Mouse (Mus musculus): ENCODE results near the gene Fdxacb1.

Fdxacb1 gene

DNA sequence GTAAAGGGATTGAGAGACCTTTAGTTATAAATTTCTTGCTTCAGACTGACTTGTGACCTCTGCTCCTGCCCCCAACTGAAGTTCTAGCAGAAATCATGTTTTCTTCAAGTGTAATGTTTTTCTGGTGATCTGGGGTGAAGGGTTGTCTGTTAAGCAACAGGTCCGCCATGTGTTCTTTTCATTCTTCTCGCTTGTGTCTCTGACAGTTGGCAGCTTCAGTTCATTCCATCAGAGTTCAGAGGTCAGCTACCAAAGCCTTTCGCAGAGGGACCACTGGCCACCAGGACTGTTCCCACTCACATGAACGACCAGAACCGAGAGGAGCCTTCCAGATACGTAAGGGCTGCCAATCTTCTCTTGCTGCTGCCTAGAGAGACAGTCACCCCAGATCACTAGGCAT is 40.4 kb downstream of the Fdxacb1 start:
- in situ Hi-C loops (cut with MboI): no loop called here

GRCm38 (mm10) chr9:50809146-50809545 is 41.1 kb downstream of the Fdxacb1 start:
- in situ Hi-C loops (cut with MboI): no loop called here

DNA sequence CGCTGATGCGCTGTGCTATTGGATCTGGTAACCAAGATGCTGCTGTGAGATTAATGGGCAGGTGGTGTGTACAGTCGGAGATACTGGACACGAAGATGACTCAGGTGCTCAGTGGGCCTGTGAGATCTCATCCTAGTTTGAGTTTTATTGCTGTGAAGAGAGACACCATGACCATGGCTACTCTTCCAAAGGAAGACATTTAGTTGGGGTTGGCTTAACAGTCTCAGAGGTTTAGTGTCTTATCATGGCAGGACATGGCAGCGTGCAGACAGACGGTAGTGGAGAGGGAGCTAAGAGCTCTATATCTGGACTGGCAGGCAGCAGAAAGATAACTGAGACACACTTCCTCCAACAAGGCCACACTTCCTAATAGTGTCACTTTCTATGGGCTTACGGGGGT is 43.2 kb downstream of the Fdxacb1 start:
- in situ Hi-C loops (cut with MboI): no loop called here

DNA sequence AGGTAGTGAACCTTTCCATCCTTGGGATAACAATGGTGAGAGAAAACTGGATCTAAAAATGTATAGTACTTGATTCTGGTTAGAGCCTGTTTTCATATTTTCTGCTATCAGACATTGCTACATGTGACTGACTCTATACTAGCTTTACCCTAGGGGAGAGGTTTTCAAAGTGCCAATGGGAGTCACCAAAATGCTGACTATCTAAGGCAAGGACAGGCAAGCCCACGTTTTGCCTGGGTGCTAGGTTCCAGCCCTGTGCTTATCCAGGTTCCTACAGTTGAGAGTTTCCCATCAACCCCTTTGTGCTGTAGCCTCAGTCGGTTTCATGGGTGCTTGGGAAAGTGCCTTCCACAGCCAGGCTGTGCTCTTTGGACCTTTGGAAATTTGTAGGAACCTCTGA is 43.7 kb downstream of the Fdxacb1 start:
- in situ Hi-C loops (cut with MboI): no loop called here

- in situ Hi-C loops (cut with MboI): no loop called here
These were observed 45.8 kb downstream of the Fdxacb1 start for GRCm38 (mm10) chr9:50813796-50814195.

- in situ Hi-C loops (cut with MboI): no loop called here
These were observed 47.6 kb downstream of the Fdxacb1 start for GRCm38 (mm10) chr9:50815666-50816065.

GRCm38 (mm10) chr9:50816512-50816911 is 48.5 kb downstream of the Fdxacb1 start:
- in situ Hi-C loops (cut with MboI): no loop called here

DNA sequence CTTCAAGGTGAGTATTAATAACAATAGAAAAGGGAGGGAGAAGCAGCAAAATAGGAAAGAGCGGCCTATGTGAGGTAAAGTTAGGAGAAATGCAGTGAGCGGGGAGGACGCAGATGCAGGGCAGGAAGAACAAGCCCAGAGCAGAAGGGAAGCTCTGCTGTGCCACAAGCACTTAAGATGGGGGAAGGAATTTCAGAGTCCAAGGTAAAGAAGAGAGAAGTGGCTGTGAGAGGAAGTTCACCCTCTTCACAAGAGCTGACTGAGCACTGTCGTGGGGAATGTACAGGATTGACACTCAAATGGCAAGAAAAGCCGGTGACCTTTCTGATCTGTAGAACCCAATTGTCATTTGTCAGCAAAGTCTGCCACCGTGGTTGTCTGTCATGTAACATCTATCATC is 50.0 kb downstream of the Fdxacb1 start:
- in situ Hi-C loops (cut with MboI): no loop called here

DNA sequence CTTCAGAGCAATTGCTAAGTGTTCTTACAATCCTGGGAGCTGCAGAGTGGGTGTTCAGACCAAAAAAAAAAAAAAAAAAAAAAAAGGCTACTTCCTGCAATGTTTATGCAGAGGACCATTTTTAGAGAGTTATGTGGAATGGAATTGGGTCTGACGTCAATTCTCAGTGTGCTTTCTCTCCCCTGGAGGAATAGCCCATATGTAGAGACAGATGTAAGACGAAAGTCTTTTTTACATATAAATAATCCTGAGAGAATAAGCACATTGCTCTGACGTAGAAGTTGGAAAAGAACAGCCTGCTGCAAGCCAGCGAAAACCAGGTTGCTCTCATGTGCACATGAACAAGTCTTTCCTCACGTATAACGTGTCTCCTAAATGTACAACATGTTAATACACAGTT is 51.7 kb downstream of the Fdxacb1 start:
- in situ Hi-C loops (cut with MboI): no loop called here

GRCm38 (mm10) chr9:50821651-50822050 is 53.6 kb downstream of the Fdxacb1 start:
- in situ Hi-C loops (cut with MboI): no loop called here

DNA sequence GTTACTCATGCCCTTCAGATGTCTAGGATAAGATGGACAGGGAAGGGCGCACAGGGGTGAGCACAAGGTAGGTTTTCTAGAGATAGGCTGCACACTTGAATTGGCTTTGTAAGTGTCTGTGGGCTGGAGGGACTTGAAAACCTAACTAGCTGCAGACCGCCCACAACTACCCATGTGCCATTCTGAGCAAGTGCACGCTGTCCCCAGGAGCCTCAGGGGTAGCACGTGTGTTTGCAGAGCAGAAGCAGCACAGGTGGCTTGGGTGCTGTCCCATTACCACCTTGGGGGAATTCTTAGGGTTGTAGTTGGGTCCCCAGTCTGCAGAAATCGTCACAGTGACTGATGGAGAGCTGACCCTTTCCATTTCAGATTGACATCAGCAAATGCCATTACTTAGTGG is 54.2 kb downstream of the Fdxacb1 start:
- in situ Hi-C loops (cut with MboI): no loop called here

All from mature B cell (primary cell).